Mouse (Mus musculus): ENCODE measurements around the gene Bdh1. TPM values are rescaled to one million over a fixed set of nuclear protein-coding genes. Genes with fewer than 3 reads are reported as not detected.
"Not testable (repeated sequence)": the region's sequence is repeated elsewhere in the genome, so short reads cannot be mapped to it uniquely, and the experiment has no call there.

Gene Bdh1
- total RNA-seq, 1 experiment from 2014 or later: 50.4 TPM

- DNase-seq: peak; percentile 90
These were observed 43.5 kb downstream of the Bdh1 start for GRCm38 (mm10) chr16:31465630-31466029.

GRCm38 (mm10) chr16:31466106-31466505 is 44.0 kb downstream of the Bdh1 start:
- no peak for DNase-seq

DNA sequence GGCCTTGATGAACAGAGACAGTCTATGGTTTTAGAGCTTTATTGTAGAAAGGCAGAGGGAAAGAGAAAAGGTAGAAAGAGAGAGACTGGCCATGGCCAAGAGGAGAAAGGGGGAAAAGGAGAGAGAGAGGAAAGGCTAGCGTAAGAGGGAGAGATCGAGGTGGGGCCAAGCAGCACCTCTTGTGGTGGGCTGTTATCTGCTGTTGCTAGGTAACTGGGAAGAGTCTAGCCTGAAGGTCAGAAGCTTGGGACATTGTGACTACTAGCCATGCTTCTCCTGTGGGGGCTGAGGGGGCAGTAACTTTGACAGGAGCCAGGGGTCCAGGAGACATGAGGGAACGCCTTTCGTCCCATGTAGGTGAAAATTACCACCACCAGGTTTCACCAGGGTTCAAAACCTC is 48.7 kb downstream of the Bdh1 start:
- DNase-seq: not testable (repeated sequence)

DNA sequence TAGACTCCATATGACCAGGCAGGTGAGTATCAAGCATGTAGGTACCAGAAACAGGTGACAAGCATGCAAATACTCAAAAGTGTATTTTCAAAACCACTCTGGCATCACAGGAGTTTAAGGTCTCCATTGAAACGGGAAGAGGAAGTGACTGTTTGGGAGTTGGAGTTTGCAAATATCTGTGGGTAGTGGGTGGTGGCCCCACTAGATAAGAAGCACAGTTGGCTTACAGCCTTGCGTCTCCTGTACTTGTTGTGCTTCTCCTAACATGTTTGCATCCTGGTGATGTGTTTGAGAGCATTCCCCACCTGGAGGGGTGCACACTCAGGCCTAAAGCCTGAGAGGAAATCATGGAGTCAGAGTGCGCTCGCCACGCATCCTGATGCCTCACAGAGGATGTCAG is 49.9 kb downstream of the Bdh1 start:
- peak; percentile 30 for DNase-seq

GRCm38 (mm10) chr16:31473226-31473625 is 51.1 kb downstream of the Bdh1 start:
- DNase-seq: no peak

DNA sequence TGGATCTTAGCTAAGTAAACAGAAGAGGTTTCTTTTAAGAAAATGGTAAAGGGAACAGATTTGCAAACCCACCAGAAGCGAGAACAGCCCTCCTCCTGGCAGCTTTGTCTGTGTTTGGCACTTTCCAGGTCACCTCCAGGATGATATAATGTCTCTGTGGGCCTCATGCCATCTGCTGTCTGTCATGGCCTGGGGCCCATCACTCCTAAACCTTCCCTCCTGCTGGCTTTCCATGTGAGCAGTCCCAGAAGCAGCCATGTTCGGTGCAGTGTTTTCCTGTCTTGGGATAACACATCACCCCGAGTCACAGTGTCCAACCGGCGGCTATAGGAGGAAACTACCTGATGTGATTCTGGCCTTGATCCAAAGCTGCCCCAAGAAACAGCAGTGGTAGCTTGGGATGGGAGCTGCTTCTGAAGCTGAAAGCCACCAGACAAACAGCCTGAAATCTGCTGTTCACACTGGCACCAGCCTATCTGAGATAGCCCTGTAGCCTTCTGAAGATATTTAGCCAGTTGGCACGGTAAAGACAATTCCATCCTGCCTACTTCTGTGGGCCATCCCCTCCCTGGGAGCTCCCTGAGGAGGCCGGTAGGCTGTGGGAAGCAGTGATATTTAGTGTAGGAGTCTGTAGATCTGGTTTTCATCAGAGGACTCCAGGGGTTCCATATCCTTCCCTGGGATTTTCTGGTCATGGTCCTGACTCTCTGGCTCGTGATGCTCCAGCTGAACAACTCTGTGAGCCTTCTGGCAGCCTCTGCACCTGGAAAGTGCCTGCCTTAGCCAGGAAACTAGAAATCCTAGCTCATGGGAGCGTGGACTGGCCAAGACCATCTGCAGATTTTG is 53.3 kb downstream of the Bdh1 start:
- no peak for DNase-seq

GRCm38 (mm10) chr16:31476872-31477603 is 55.0 kb downstream of the Bdh1 start:
- DNase-seq: no peak

GRCm38 (mm10) chr16:31485336-31485735 is 63.3 kb downstream of the Bdh1 start:
- DNase-seq: no peak

- DNase-seq: no peak
These were observed 65.2 kb downstream of the Bdh1 start for GRCm38 (mm10) chr16:31487266-31487665.

DNA sequence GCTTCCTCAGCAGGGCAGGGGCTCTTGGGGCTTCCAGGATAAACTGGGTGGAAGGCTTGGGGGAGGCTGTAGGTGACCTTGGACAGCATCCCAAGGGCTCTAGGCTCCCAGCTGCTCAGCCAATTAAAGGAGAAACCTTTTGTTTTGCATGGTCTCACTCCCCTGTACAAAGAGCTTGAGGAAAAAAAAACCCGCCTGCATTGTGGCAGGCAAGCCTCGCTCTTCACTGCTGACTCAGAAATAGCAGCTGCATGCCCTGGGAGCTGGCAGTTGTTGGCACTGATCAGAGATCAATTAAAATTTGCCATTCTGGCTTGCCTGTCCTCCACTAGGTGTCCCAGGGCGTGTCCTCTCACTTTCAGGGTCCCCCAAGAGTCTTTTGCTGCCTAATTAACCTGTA is 67.0 kb downstream of the Bdh1 start:
- DNase-seq: no peak

DNA sequence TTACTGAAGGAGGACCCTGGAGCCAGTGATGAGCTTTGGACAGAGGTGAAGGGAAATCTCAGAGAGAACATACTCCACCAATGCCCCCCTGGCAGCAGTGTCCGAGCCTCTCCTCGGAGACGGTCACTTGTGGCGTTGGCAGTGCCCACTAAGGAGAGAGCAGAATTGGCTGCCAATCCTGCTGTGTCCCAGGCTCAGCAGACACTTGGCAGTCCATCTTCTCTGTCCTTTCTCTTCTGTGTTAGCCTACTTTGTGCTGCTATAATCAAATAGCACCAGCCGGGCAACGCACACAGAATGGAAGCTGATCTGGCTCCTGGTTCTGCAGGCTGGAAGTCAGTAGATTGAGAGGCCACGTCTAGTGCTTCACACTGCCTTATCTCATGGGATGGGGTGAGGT is 68.9 kb downstream of the Bdh1 start:
- DNase-seq: no peak

- peak; percentile 42 for DNase-seq
These were observed 71.0 kb downstream of the Bdh1 start for GRCm38 (mm10) chr16:31492921-31493549.

GRCm38 (mm10) chr16:31493550-31493965 is 71.5 kb downstream of the Bdh1 start:
- peak; percentile 52 for DNase-seq

- peak; percentile 64 for DNase-seq
These were observed 71.9 kb downstream of the Bdh1 start for GRCm38 (mm10) chr16:31493991-31494390.

DNA sequence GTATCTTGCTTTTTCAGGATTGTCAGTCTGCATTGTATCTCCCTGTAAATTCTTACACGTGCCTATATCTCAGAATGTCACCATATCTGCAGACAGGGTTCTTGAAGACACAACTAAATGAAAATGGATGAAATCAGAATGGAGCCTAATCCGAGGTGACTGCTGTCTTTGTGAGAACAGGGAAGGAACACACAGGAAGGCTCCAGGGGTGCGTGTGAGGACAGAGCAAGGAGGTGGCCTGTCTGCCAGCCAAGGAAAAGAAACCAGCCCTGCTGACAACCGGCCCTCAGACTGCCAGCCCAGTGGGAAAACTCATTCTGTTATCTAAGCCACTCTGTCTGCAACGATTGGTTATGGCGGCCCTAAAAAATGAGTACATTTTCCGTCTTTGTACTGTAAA is 73.3 kb downstream of the Bdh1 start:
- DNase-seq: peak; percentile 51

DNA sequence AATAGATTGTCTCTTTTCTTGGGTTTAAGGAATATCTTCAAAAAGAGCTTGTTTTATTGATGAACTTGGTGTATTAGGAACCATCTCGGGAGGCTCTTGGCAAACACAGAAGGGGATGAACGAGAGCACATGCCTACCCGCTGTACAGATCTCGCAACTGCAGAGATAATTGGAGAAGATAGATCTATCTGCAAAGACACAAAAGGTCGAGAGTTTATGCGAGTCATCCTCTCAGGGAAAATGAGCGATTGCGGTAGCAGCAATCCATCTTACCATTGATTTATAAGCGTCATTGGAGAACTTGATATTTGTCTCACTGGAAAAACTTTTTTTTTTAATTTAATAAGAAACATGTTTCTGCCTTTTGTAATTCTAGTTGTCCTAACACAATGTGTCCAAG is 73.7 kb downstream of the Bdh1 start:
- DNase-seq: no peak

DNA sequence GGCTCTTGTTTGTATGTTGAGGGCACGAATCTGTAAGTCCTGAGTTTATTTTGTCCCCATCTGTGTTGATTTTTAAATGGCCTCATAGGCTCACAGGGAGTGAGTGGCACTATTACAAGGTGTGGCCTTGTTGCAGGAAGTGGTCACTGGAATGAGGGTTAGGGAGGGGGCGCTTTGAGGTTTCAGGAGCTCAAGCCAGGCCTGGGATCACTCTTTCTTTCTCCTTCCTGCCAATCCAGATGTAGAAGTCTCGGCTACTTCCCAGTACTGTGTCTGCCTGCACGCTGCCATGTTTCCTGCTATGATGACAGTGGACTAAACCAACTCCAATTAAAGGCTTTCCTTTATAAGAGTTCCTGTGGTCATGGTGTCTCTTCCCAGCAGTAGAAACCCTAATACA is 76.3 kb downstream of the Bdh1 start:
- no peak for DNase-seq

- DNase-seq: peak; percentile 71
These were observed 76.9 kb downstream of the Bdh1 start for GRCm38 (mm10) chr16:31499021-31499420.

- DNase-seq: no peak
These were observed 77.7 kb downstream of the Bdh1 start for GRCm38 (mm10) chr16:31499681-31500310.

DNA sequence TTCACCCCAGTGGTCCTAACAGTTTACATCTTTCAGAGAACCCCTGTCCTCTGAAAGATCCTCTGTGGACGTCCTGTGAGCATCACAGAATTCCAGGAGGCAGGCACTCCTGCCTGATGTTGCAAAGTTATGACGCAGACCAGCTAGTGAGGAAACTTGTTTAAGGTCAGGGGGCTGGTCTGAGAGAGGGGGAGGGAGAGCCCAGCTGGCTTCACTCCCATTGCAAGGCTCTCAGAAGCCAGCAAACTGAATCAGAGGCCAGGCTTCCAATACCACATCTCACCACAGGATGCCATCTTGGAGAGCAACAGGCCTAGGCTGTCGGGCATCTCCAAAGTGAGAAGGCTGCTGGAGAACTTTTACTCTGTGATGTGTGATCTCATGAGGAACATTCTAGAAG is 78.5 kb downstream of the Bdh1 start:
- peak; percentile 84 for DNase-seq

- no peak for DNase-seq
These were observed 79.1 kb downstream of the Bdh1 start for GRCm38 (mm10) chr16:31500969-31501750.
